Mouse (Mus musculus): ENCODE data around the gene Gpr68. TPM values are rescaled to one million over a fixed set of nuclear protein-coding genes. Genes with fewer than 3 reads are reported as not detected.

Gpr68 gene
- polyA plus RNA-seq, 1 experiment, result 1.2 TPM

DNA sequence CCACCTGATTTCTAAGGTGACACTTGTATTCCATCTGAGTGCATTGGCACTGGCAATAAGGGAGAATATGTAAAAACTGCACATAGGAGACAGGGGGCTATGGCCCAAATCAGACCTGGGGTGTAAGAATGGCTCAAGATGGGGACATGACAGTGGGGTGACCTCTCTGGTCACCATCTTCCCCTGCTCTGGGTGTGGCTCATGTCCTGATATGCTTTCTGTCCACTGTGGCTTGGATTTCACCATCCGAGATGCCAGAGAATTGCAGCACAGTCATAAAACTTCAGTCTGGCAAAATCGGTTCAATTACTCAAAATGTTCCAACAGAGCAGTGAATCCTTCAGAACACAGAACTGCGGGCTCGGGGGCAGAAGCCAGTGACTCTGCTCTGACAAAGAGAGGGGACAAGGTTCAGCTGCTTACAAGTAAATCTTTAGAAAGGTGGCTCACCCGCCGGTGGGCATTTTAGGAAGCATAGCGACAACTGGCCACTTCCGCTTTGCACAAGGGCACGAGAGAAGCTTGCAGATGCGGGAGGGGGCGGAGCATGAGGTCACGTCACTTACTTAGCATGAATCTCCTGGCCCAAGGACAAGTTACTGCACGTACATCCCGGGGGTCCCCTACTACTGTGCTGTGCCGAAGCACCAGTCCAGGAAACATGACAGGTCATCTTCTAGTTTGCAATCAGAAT is 16.8 kb upstream of the Gpr68 start:
- DNase-seq (ENCODE audit: low read depth), result no peak

DNA sequence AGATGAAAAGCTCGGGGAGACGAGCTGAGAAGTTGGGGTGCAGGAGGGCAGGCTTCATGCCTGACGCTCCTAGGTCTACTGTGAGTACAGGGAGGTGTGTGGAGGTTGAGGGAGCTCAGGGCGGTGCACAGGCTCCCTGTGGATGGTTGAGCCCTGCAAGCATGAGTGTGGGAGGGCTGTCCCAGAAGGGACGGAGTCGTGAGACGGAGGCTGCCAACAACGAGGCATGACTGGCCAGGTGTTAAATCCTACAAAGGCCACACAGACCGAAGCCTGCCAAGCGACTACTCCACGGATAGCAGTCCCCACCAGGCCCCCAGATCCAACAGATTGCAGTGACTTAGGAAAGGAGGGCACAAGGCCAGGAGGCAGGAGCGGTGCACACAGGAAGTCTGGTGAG is 2.7 kb upstream of the Gpr68 start:
- no peak for DNase-seq (ENCODE audit: low read depth)

DNA sequence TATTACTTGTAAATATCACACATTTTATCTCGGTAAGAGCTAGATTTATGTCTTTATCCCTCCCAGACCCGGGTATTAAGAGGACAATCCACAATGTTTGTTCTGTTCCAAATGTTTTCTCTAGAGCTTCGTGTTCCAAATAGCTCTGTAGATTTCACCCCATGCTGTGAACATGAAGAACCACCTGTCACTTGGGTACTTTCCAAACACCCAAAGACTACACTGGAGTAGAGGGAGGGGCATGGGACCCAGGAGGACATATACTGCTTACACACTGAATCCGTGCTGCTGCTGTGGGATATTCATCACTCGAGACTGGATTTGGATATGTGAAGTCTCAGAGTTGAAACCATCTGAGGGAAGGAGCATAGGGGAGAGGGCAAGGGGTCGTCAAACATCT is 1.8 kb upstream of the Gpr68 start:
- DNase-seq (ENCODE audit: low read depth), result no peak

DNA sequence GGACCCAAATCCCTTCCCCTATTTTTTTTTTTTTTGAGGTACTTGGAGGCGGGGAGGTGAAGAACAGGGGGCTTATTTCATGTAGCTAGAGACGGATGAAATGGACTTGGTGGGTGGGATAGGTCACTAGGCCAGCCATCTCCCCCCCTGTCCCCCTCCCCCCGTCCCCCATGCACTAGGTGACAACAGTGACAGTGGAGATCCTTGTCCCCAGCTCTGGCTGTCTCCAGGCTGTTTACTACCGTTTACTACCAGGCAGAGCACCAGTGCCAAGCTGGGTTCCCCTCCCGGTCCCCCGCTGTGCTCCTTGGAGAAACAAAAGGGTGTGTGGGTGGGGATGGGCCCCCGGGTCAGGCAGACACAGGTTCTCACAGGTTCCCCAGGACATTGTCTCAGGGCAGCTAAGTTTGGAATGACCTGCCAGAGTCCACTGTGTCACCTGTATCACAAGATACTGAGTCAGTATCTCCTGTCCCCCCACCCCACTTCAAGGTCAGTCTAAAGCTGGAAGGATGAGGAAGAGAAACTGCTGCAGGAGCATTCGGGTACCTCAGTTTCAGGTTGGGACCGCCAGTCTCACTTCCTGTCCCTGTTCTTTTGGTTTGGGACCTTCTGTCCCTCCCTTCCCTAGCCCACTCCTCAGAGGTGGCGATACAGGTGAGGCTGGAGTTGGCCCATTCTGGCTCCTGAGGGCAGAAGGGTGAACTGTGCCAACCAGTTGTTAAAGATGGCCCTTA is 468 bp upstream of the Gpr68 start:
- no peak for DNase-seq (ENCODE audit: low read depth)

DNA sequence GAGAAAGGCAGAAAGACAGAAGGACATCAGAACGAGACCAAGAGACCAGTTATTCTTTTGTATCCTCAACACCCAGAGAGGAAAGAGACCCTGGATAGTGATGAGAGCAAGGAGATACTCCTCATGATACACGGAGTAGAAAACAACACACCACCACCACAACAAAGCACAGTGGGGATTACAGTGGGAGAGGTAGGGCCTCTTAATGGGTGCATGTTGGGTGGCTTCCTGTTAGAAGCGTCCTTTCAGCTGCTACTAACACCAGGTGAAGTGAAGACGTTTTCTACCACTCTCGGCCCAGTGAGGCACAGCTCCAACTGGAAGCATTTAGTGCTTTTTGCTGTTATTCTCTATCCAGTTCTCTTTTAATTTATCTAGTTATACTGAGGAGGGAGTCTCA is 1.1 kb downstream of the Gpr68 start:
- DNase-seq (ENCODE audit: low read depth), result no peak

DNA sequence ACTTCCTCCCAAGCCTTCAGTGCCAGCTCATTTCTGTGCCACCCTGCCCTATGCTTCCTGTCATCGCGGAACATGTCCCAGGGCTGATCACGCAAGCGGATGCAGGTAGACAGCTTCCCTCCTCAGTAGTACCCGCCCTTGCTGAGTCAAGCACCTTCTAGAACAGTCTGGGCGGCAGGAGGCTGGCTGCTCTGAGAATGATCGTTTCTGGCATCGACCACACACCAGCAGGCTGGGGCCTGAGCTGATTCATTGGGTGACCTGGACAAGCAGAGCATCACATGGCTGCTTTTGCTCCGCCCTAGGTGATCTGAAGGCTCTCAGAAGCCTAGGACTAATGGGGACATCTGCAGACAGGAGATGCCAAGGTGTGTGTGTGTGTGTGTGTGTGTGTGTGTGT is 4.2 kb downstream of the Gpr68 start:
- no peak for DNase-seq (ENCODE audit: low read depth)

DNA sequence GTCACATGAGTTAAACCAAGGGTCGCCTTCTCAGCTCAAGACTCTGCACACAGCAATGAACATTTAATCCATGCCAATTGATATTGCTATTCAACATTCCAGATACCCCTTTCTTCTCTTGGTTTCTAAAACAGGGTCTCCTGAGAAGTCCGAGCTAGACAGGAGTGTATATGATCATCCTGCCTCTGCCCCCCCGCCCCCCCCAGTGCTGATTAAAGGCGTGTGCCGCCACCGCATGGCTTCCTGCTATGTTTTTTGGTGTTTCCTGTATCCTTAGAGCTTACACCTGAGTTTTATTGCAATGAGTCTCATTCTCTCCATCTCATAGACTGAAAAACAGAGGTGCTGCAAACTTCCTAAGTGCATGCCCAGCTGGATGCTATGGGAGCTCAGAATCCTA is 6.6 kb downstream of the Gpr68 start:
- DNase-seq (ENCODE audit: low read depth), result no peak

DNA sequence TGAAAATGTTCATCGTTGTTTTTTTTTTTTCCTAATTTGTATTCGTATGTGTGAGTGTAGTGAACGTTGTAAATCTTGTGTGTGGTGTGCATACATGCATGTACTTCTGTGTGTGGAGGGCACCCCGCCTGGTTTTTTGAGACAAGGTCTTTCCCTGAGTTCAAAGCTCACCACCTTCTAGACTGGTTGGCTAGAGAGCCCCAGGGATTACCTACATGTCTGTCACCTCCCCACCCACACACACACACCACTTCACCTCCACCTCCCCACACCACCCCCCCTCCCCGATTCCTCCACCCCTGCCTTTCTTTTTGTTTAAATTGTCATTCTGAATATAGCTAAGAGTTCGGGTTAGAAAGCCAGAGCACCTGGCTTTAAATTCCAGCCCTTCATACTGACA is 7.1 kb downstream of the Gpr68 start:
- no peak for DNase-seq (ENCODE audit: low read depth)

DNA sequence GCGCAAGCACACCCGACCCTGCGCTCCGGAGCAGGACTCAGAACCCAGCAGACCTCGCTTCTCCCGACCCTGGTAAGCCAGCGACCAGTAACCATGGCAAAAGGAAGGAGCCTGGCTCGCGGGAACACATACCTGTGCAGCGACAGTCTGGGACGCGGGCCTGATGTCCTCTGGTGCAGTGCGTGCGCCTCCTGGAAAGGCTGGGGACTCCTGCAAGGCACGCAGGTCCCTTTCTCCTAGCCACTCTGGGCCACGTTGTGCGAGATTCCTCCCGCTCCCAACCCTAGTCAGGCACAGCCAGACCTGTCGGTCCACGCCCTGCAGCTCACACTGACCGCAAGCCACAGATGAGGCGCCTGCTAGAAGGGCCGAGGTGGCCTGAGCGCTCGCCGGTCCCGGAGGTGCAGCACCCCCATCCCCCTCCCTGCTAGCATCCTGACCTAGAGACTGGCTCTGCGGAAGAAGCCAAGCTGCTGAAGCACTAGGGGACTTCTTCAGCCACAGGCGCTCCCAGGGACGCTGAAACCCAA is 8.8 kb downstream of the Gpr68 start:
- no peak for DNase-seq (ENCODE audit: low read depth)

DNA sequence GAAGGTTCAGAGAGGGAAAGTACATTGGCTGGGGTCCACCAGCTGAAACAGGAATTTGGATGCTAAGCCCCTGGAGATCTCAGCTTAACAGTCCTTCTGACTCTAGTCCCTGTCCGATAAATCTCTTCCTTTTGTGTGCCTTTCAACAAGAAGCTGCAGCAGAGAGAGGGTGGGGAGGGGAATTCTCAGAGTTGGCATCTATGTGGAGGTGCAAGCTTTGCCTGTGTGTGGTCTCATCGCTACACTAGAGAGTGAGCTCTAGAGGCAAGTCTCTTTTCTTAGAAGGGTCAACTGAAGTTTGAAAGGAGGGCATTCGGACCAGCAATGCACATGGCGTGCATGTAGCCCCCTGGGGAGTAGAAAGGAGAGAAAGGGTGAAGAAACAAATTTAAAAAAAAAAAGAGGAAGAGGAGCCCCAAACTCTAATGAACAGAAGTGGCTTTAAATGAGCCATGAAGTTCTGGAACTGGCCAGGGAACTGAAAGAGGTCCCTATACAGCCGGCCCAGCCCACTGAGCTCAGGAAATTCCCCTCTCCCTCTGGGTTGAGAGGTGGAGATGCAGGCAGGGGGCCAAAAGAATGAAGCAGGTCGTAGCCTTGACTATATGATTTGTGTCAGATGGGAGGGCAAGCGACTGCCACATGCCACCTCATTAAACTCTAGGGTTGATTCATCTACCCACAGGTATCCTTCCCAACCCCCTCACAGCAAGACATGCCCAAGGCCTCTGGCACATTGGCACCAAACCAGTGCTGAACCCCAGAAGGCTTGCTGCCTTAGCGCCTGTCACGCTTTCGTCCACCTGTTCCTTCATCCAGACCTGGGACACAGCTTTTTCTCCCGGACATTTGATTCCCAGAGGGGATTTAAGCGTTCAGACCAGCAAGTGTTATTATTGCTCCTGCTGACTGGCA is 10.0 kb downstream of the Gpr68 start:
- DNase-seq (ENCODE audit: low read depth), result no peak

DNA sequence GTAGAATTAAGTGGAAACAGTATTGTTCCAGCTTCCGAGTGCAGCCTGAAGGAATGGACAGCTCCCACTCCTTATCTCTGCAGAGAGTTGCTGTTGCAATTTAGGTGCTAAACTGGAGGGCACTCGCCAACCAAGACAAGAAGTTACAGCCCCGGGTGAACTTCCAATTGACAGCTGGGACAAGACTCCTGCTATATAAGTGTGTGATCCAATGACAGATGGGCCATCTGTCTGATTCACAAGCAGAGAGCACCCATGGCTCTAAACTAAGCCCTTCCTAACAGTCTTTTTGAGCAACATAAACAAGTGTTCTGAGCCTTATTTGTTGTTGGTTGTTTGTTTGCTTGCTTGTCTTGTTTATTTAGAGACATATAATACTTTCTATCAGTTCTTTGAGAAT is 11.3 kb downstream of the Gpr68 start:
- DNase-seq (ENCODE audit: low read depth), result no peak

DNA sequence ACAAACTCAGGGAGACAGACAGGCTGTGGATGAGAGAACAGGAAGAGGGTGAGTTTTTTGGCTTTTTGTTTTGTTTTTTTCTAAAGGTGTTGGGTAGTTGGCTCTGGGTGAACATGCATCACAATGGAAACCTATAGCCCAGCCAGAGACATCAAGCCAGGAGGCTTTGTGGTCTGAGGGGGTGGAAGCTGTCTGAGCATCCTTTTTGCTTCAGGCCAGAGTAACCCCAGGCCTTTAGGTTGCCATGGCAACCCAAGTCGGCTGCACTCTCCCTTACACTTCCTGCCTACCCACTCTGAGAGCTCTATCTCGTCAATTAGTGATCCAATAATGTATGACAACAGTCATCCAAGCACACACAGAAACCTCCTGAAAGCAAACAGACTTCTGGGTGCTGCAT is 12.5 kb downstream of the Gpr68 start:
- no peak for DNase-seq (ENCODE audit: low read depth)

DNA sequence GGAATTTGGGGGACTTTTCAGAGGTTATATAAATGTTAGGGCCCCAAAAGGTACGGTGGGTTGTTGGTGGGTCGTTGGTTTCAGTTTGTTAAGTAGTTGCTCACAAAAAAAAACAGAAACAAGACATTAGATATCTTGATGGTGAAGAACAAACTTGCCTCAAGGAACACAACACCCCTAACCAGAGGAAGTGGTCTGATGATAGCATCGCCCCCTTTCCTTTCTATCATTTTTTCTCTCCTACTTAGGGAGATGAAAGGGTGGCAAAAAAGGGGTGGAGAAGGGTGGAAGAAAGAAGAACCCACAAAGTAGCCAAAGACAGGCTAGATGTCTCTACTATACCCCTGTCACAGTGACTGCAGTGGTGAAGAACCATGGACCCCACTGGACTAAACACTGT is 17.4 kb downstream of the Gpr68 start:
- DNase-seq (ENCODE audit: low read depth), result no peak

DNA sequence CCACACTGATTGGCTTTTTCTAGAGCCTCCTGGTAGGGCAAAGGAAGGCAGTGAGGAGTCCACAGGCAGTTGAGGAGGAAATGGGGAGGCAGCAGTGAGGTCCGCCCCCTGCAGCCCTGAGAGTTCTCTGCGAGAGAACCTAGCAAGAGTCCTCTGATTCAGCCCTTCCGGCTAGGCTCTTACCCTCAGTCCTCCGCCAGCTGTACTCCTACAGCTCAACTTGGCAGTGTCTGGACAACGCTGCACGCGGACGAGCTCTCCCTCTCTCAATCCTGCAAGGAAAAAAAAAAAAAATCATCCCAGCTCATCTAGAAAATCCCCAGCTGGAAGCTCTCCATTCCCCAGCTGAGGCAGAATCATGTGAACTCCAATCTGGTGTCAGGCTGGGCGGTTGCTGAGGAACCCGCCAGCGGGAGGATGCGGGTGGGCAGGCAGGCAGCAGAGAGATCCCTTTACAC is 20.2 kb downstream of the Gpr68 start:
- DNase-seq (ENCODE audit: low read depth), result no peak

DNA sequence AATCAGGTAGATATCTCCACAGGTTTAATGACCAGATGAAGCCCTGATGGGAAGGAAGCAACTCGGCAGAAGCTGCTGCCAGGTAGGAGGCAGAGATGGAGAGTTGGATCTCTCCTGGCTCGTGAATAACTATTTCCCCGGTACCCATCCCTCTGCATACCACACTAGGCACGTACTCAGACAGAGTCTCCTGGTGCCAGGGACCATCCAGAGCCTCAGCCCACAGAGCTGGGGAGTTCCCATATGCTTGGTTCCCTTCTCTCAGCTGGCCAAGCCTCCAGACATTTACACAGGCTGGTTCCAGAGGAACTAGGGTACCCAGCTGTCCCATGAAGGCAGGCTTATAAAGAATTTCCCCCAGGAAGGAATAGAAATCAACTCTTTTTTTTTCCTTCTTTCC is 21.1 kb downstream of the Gpr68 start:
- DNase-seq (ENCODE audit: low read depth), result no peak

DNA sequence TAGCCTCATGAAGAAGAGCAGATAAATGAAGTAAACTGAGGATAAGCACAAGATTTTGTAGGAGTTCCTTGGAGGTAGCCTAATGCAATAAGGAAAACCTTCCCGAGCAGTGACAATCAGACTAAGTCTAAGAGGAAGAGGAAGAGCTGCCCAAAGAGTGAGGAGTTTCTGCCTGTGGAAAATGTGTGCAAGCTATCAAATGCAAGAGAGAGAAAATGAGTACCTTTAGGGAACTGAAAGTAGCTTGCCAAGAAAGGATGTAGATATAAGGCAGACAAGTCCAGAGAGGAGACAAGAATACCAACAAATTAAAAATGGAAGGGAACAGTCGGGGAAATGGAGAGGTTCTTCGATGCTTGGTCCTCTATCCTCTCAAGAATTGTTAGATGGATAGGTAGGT is 22.4 kb downstream of the Gpr68 start:
- no peak for DNase-seq (ENCODE audit: low read depth)

DNA sequence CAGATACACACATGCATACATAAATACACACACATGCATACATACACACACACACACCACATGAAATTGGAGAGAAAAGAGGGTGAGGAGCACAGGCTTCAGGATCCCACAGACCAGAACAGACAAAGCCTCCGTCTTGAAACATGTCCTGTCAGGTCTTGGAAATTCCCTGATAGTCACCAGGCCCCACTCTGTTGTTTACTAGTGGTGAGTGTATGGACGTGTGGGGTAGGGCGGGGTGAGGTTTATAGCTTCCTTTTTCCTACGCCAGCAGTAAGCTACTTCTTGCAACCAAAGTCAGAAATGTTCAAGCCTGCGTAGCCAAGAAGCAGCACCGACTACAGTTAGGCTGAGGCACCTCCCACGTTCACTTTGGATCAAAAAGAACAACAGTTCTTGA is 24.8 kb downstream of the Gpr68 start:
- DNase-seq (ENCODE audit: low read depth), result peak; percentile 4

DNA sequence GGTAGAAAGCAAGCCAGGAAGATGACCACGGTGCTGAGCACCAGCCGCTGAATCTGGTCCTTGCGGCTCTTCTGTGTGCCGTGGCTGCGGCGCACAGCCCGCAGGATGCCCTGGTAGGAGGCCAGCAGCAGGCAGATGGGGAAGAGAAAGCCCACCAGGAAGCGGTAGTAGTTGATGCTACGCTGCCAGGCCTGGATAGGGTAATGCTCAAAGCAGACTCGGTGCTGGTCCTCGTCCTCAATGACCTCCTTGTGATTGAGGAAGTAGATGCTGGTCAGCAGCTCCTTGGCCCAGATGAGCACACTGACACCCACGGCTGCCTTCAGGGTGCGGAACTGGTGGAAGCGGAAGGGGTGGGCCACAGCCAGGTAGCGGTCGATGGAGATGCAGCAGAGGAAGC is 29.4 kb downstream of the Gpr68 start:
- DNase-seq (ENCODE audit: low read depth), result no peak

DNA sequence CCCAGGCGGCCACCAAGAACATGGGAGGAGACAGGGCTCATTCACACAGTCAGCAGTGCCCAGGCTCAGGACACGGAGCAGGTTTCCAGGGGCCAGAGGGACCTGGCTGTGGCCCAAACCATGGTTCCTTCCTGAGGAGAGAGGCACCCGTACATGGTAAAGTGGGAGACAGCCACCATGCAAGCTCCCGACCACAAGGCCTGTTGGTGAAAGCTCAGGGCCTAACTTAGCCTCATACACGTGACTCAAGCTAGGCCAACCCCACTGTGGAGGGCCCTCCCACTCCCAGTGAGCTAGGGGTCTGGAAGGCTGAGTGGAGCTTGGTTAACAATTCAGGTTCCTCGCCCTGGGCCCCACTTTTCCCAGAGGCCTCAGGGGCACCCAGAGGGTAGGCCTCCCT is 30.1 kb downstream of the Gpr68 start:
- no peak for DNase-seq (ENCODE audit: low read depth)

DNA sequence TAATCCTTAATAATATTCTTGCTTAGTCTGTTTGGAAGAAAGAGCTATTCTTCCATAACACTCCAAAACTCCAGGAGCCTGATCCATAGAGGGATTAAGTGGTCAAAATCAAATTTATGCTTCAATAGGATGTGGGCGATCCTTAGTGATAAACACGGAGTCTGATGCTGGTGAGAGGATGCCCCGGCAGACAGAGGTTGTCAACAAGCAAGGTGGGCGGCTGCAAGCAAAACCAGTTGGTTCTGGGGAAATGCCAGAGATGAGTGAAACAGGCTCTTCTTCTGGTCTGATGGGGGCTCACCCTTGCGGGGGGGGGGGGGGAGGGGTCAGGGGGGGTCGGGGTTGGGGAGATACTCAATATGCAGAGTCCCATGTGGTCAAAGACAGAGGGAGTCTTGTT is 32.0 kb downstream of the Gpr68 start:
- no peak for DNase-seq (ENCODE audit: low read depth)

DNA sequence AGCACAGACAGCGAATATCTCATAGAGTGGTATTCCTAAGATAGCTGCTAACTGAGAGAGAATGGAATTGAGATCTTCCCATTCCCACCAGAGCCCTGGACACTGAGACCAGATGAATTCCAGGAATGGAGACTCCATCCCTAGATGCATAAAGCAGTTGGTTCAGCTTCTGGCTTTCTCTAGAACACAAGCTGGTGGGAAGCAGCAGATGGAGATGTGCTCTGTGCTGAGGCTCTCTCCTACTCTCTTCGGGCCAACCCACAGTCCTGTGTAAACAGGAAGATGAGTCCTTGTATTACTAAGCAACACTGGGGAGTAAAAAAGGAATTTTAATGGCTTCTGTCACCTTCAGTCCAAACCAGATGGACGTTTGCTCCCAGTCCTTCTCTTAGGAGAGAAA is 32.4 kb downstream of the Gpr68 start:
- no peak for DNase-seq (ENCODE audit: low read depth)

DNA sequence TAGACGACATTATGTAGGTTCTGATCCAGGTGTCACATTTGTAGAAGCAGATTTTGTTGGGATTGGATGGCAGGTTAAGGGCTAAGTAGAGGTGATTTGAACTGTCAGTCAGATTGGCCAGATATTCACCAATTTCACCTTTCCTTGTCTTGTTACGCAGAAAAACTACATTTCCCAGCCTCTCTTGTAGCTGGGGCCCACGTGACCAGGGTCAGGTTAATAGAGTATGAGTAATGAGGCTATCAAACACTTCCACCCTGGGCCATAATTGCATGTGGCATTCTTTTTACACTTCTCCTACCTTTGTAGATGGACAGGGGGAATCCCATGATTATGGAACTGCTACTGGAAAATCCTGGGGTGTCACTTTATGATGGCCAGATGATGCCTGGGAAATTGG is 34.4 kb downstream of the Gpr68 start:
- DNase-seq (ENCODE audit: low read depth), result no peak
